Mouse (Mus musculus): Measurements from ENCODE around the gene Zfp663.

- no peak for TF ChIP-seq POLR2A (IDR thresholded peaks at IDR 0.05; ENCODE audit: low read depth, low read length)
- TF ChIP-seq CTCF (IDR thresholded peaks at IDR 0.05; ENCODE audit: borderline replicate concordance, insufficient read depth, low read length), result no peak
These were observed 45.0 kb downstream of the Zfp663 start for GRCm38 (mm10) chr2:165323484-165323883.

Data from embryonic fibroblast, embryonic 13.5 days (primary cell).